Mouse (Mus musculus) ES-E14 (cell line): ENCODE results near the gene Bik. TPM values are rescaled to one million over a fixed set of nuclear protein-coding genes. Genes with fewer than 3 reads are reported as not detected.

Source experiments
- DNase-seq: peaks from one replicate; pipeline ENCODE4 v3.0.0-alpha.2; 2013; ENCODE audit warnings: low read depth, low spot score
- H3K27ac ChIP-seq: 2 replicates; pipeline ENCODE4 v1.5.1; 2012; ENCODE audit warnings: low read depth, mild to moderate bottlenecking, low read length, moderate library complexity, mixed read lengths; ENCODE audit not compliant: poor library complexity, insufficient read depth, severe bottlenecking
- H3K36me3 ChIP-seq: 2 replicates; pipeline ENCODE4 v1.6.1; 2012; ENCODE audit warnings: mild to moderate bottlenecking, low read length, moderate library complexity, mixed read lengths; ENCODE audit not compliant: control insufficient read depth, poor library complexity, insufficient read depth, severe bottlenecking
- H3K4me1 ChIP-seq, 2 experiments: fragments of 150-350 bp in 1 of 2; sonication (generic) in 1 of 2; 2 replicates each; pipeline ENCODE4 v1.6.1; 2012; ENCODE audit warnings: low read length in 2 of 2, mild to moderate bottlenecking in 1 of 2, mixed read lengths in 1 of 2; ENCODE audit not compliant: control insufficient read depth in 2 of 2, insufficient read depth in 2 of 2, poor library complexity in 1 of 2
- H3K4me3 ChIP-seq, 2 experiments: fragments of 150-350 bp in 1 of 2; sonication (generic) in 1 of 2; 2 replicates each; pipeline ENCODE4 v1.5.1; 2012; ENCODE audit warnings: low read length in 2 of 2, low read depth in 1 of 2, mild to moderate bottlenecking in 1 of 2, mixed read lengths in 1 of 2; ENCODE audit not compliant: insufficient read depth in 1 of 2, poor library complexity in 1 of 2, severe bottlenecking in 1 of 2
- H3K9ac ChIP-seq: 2 replicates; pipeline ENCODE4 v1.6.1; 2012; ENCODE audit warnings: low read depth, mild to moderate bottlenecking, low read length, mixed read lengths; ENCODE audit not compliant: poor library complexity, insufficient read depth, severe bottlenecking
- H3K9me3 ChIP-seq: fragments of 150-350 bp; sonication (generic); 2 replicates; pipeline ENCODE4 v1.6.1; 2012; ENCODE audit warnings: low read depth, mild to moderate bottlenecking, low read length; ENCODE audit not compliant: control insufficient read depth, insufficient read depth
- CHD2 ChIP-seq: IDR thresholded peaks from 2 replicates; pipeline ENCODE4 v1.6.1; 2014; ENCODE audit warnings: mild to moderate bottlenecking, low read depth, low read length, inconsistent platforms
- HCFC1 ChIP-seq: IDR thresholded peaks from 2 replicates; pipeline ENCODE4 v1.6.1; 2012; ENCODE audit warnings: low read length, inconsistent platforms, borderline replicate concordance; ENCODE audit not compliant: insufficient read depth
- MAFK ChIP-seq: IDR thresholded peaks from 2 replicates; pipeline ENCODE4 v1.6.1; 2014; ENCODE audit warnings: mild to moderate bottlenecking, low read depth, low read length, inconsistent platforms; ENCODE audit not compliant: insufficient read depth
- ZC3H11A ChIP-seq: IDR thresholded peaks from 2 replicates; pipeline ENCODE4 v1.6.1; 2012; ENCODE audit warnings: low read depth, mild to moderate bottlenecking, inconsistent platforms, low read length, borderline replicate concordance
- ZNF384 ChIP-seq: IDR thresholded peaks from 2 replicates; pipeline ENCODE4 v1.6.1; 2012; ENCODE audit warnings: low read depth, low read length, inconsistent platforms
- in situ Hi-C, 2 experiments: fragments of 600-800 bp; cut with MboI; formaldehyde crosslinking; loops; one replicate each; pipeline ENCODE4 v1.15.1; 2025; ENCODE audit warnings: low sequenced_read_pairs in 2 of 2, inconsistent platforms in 1 of 2; ENCODE audit not compliant: unreplicated experiment in 2 of 2
- total RNA-seq: library from RNA; depleted of rRNA; stranded (reverse); fragments of 300-350 nt; gene quantifications from 2 replicates; pipeline ENCODE4 v1.2.3, GENCODE M21; 2012

The Bik gene
- total RNA-seq, 1 experiment, result 2.5 TPM

DNA sequence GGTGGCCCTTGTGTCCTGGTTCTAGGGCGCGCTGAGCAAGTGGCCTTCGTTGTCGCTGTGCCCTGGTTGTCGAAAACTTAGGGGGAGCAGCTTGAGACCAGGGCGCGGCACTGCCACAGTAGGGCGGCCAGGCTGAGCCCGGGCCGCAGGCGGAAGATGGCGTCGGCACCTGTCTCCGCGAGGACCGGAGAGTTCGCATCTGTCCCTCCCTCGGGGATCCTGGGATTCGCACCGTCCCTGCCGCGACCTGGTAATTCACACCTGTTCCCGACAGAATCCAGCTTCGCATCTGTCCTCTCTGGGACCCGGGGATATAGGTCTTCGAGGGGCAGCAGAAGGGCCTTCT lies 403 bp downstream of the Bik start:
- in situ Hi-C loops, result no loop called here
- Histone ChIP-seq H3K9ac (peak overlapping the region; percentile 67), H3K9me3 (no peaks in the 10 kb centered on the region), H3K27ac (no peak overlapping the region), H3K4me1 (peaks cover 3 to 6% of the 10 kb centered on the region in 2 experiments), H3K4me3 (peak overlapping the region; percentile 80 to 85), H3K36me3 (no peaks in the 10 kb centered on the region; the same call in 1 of the 2 replicates)
- TF ChIP-seq MAFK (no peak), ZC3H11A (no peak), CHD2 (no peak), HCFC1 (no peak), ZNF384 (no peak)
- DNase-seq, result no peak

GRCm38 (mm10) chr15:83527747-83528146 lies 1.1 kb downstream of the Bik start:
- H3K4me1 ChIP-seq, result peaks cover 3 to 8% of the 10 kb centered on the region in 2 experiments
- in situ Hi-C loops, result no loop called here
- TF ChIP-seq ZC3H11A (no peak), MAFK (no peak), HCFC1 (no peak), ZNF384 (no peak), CHD2 (no peak)
- H3K9me3 ChIP-seq, result no peaks in the 10 kb centered on the region
- H3K36me3 ChIP-seq, result no peaks in the 10 kb centered on the region; the same call in 1 of the 2 replicates
- no peak overlapping the region for H3K9ac ChIP-seq
- H3K4me3 ChIP-seq, result no peak overlapping the region
- DNase-seq, result no peak
- no peak overlapping the region for H3K27ac ChIP-seq

DNA sequence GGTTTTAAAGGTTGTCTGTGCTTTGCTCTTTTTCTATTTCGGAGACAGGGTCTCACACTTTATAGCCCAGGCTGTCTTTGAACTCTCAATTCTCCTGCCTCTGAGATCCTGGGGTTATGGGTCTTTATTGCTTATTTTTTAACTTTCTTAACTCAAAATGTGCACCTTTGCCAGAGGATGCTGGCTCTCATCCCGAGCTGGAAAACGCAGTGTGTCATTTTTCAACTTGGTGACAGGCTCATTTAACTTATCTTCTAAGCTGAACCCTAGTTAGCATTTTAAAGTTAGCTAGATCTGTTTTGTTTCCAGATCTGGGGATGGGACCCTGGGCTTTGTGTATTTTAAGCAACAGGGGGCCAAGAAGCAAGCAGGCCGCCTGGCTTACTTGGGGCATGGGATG lies 2.2 kb downstream of the Bik start:
- Histone ChIP-seq H3K9me3 (no peaks in the 10 kb centered on the region), H3K27ac (no peak overlapping the region), H3K4me3 (no peak overlapping the region), H3K4me1 (peaks cover 3 to 14% of the 10 kb centered on the region in 2 experiments), H3K9ac (no peak overlapping the region), H3K36me3 (no peaks in the 10 kb centered on the region; the same call in 1 of the 2 replicates)
- TF ChIP-seq MAFK (no peak), CHD2 (no peak), ZC3H11A (no peak), HCFC1 (no peak), ZNF384 (no peak)
- no peak for DNase-seq
- in situ Hi-C loops, result no loop called here

- in situ Hi-C loops, result no loop called here
- Histone ChIP-seq H3K27ac (no peak overlapping the region), H3K9me3 (no peaks in the 10 kb centered on the region), H3K36me3 (no peaks in the 10 kb centered on the region; the same call in 1 of the 2 replicates), H3K4me3 (no peak overlapping the region; a peak in 1 of 4 replicates), H3K9ac (no peak overlapping the region), H3K4me1 (peaks cover 3 to 19% of the 10 kb centered on the region in 2 experiments)
- DNase-seq, result no peak
- TF ChIP-seq MAFK (no peak), ZNF384 (no peak), HCFC1 (no peak), CHD2 (no peak), ZC3H11A (no peak)
These were observed 3.1 kb downstream of the Bik start for GRCm38 (mm10) chr15:83529765-83530164.

DNA sequence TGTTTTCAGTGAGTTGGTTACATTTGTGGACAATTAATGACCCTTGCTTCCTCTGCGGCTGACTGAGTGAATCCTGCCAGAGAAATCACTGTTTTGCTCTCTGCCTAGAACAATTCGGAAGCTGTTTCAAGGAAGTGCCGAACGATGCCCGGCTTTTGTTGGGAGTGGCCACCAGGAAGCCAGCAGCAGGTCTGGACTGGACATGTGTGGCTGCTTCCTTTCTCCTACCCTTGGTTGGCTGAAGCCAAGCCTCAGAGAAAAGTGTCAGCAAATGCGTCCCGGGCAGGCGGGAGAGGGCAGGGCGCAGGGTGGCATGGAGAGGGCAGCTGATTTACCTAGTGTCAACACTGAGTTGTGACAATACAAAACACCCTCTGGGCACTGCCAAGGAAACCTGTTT lies 3.6 kb downstream of the Bik start:
- DNase-seq, result no peak
- Histone ChIP-seq H3K36me3 (no peaks in the 10 kb centered on the region; the same call in 1 of the 2 replicates), H3K27ac (no peak overlapping the region), H3K4me1 (peaks cover 8 to 24% of the 10 kb centered on the region in 2 experiments), H3K4me3 (no peak overlapping the region), H3K9me3 (no peaks in the 10 kb centered on the region), H3K9ac (no peak overlapping the region; the same call in 1 of the 2 replicates)
- TF ChIP-seq ZNF384, result no peak
- no peak for TF ChIP-seq MAFK
- no peak for TF ChIP-seq HCFC1
- no peak for TF ChIP-seq CHD2
- no peak for TF ChIP-seq ZC3H11A
- in situ Hi-C loops, result no loop called here
